Mouse (Mus musculus) limb, embryonic 14.5 days (tissue): Measurements from ENCODE around the gene Ncbp1. TPM values are rescaled to one million over a fixed set of nuclear protein-coding genes. Genes with fewer than 3 reads are reported as not detected.

Source experiments
- ATAC-seq: fragments of 200-750 bp; cut with Nextera tagmentation; 2 replicates; pipeline ENCODE4 v1.8.0; 2017; ENCODE audit warnings: low read depth, moderate number of reproducible peaks, moderate TSS enrichment; ENCODE audit not compliant: low FRiP score
- DNase-seq: peaks from one replicate; pipeline ENCODE4 v3.0.0-alpha.2; 2015; ENCODE audit warnings: low spot score
- H3K27ac ChIP-seq: fragments of 300-500 bp; sonication (generic); replicated peaks from 2 replicates; pipeline ENCODE4 v1.5.1; 2014; ENCODE audit warnings: low read depth, mild to moderate bottlenecking, low read length, moderate library complexity, mixed read lengths
- H3K27me3 ChIP-seq: fragments of 300-500 bp; sonication (generic); 2 replicates; pipeline ENCODE4 v1.6.1; 2014; ENCODE audit warnings: low read length, mixed read lengths; ENCODE audit not compliant: control insufficient read depth, insufficient read depth
- H3K36me3 ChIP-seq: fragments of 300-500 bp; sonication (generic); 2 replicates; pipeline ENCODE4 v1.6.1; 2014; ENCODE audit warnings: mild to moderate bottlenecking, low read length, moderate library complexity, mixed read lengths; ENCODE audit not compliant: control insufficient read depth, insufficient read depth
- H3K4me1 ChIP-seq: fragments of 300-500 bp; sonication (generic); 2 replicates; pipeline ENCODE4 v1.6.1; 2014; ENCODE audit warnings: antibody characterized with exemption, low read length, mixed read lengths; ENCODE audit not compliant: control insufficient read depth, insufficient read depth
- H3K4me2 ChIP-seq: fragments of 300-500 bp; sonication (generic); replicated peaks from 2 replicates; pipeline ENCODE4 v1.6.1; 2014; ENCODE audit warnings: low read depth, mild to moderate bottlenecking, low read length, moderate library complexity; ENCODE audit not compliant: severe bottlenecking
- H3K4me3 ChIP-seq: fragments of 300-500 bp; sonication (generic); replicated peaks from 2 replicates; pipeline ENCODE4 v1.5.1; 2014; ENCODE audit warnings: low read length
- H3K9ac ChIP-seq: fragments of 300-500 bp; sonication (generic); 2 replicates; pipeline ENCODE4 v1.6.1; 2014; ENCODE audit warnings: mild to moderate bottlenecking, low read depth, low read length, moderate library complexity; ENCODE audit not compliant: severe bottlenecking
- H3K9me3 ChIP-seq: fragments of 300-500 bp; sonication (generic); 2 replicates; pipeline ENCODE4 v1.6.1; 2016; ENCODE audit warnings: low read length; ENCODE audit not compliant: control insufficient read depth
- POLR2A ChIP-seq: fragments of 200-500 bp; IDR thresholded peaks from 2 replicates; pipeline ENCODE4 v1.8.0; 2012; ENCODE audit warnings: inconsistent platforms, mild to moderate bottlenecking, moderate library complexity, borderline replicate concordance; ENCODE audit not compliant: insufficient read depth, insufficient read length; ENCODE audit errors: extremely low read depth
- WGBS: fragments of 180-500 bp; shearing (Covaris S2); extraction: QIAGEN DNeasy Blood & Tissue Kit; methylation state at CpG from one replicate; pipeline ENCODE4 v1.1.7; 2014; 5-methylcytosine and 5-hydroxymethylcytosine counted together
- polyA plus RNA-seq, 2 experiments: library from polyadenylated mRNA; depleted of rRNA in 1 of 2; stranded (reverse) in 1 of 2; unstranded in 1 of 2; fragments of >200 nt; fragmentation: Nextera tagmentation in 1 of 2; extraction: Ambion mirVana in 1 of 2; gene quantifications; 2 replicates each; pipeline versions ENCODE4 v1.2.1 to v1.2.3; 2012 to 2014

Gene Ncbp1
- polyA plus RNA-seq, 2 experiments: 74.0 to 75.2 TPM

- Histone ChIP-seq H3K4me2 (no peak overlapping the region), H3K27me3 (no peaks in the 10 kb centered on the region), H3K9ac (no peak overlapping the region), H3K27ac (no peak overlapping the region), H3K4me1 (no peaks in the 10 kb centered on the region), H3K4me3 (no peak overlapping the region), H3K36me3 (peaks cover 77% of the 10 kb centered on the region), H3K9me3 (no peaks in the 10 kb centered on the region)
- DNase-seq (no peak), ATAC-seq (no peak)
- WGBS: 97% methylated on average over 8 of the region's 8 CpGs
- no peak for TF ChIP-seq POLR2A
Observed at GRCm38 (mm10) chr4:46129311-46130004, 9.0 kb upstream of the Ncbp1 start.

GRCm38 (mm10) chr4:46130221-46130620 is 8.2 kb upstream of the Ncbp1 start:
- H3K9me3 ChIP-seq: no peaks in the 10 kb centered on the region
- H3K4me1 ChIP-seq: no peaks in the 10 kb centered on the region
- H3K4me3 ChIP-seq: no peak overlapping the region
- 77% methylated on average over 3 of the region's 3 CpGs for WGBS
- H3K4me2 ChIP-seq: no peak overlapping the region
- peak; percentile 32 for DNase-seq
- no peak for TF ChIP-seq POLR2A
- ATAC-seq: no peak
- no peak overlapping the region for H3K9ac ChIP-seq
- no peaks in the 10 kb centered on the region for H3K27me3 ChIP-seq
- H3K27ac ChIP-seq: no peak overlapping the region
- H3K36me3 ChIP-seq: peaks cover 76% of the 10 kb centered on the region

DNA sequence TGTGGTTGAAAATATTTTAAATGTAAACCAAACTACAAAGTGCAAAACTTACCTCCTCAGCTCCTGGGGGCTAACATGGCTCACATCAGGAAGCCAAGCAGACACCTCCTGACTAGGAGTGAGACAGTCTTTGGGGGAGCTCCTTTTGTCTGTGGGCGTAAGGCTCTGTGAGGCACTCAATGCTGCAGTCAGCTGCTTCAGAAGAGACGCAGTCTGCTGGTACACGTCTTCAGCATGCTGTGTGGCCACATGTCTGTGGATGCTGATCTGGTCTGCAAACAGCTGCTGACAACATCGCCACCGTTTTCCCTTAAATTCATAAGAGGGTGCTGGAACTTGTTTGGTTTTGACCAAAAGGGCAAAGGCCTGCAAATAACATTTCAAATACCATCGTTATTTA is 6.6 kb upstream of the Ncbp1 start:
- peaks cover 70% of the 10 kb centered on the region for H3K36me3 ChIP-seq
- no peak overlapping the region for H3K27ac ChIP-seq
- no peak overlapping the region for H3K9ac ChIP-seq
- 83% methylated on average over 6 of the region's 6 CpGs for WGBS
- no peak overlapping the region for H3K4me3 ChIP-seq
- H3K4me2 ChIP-seq: no peak overlapping the region
- no peak for TF ChIP-seq POLR2A
- 0 out of 2 replicates have a peak, but pooled peaks cover under 1% of the 10 kb centered on the region for H3K4me1 ChIP-seq
- H3K27me3 ChIP-seq: no peaks in the 10 kb centered on the region
- no peaks in the 10 kb centered on the region for H3K9me3 ChIP-seq
- ATAC-seq (no peak), DNase-seq (no peak)

- H3K4me3 ChIP-seq: peak overlapping the region; percentile 97
- no peaks in the 10 kb centered on the region for H3K9me3 ChIP-seq
- WGBS: 7% methylated on average over 17 of the region's 17 CpGs
- H3K27ac ChIP-seq: peak overlapping the region; percentile 96
- DNase-seq (peak; percentile 31), ATAC-seq (peak; percentile 62)
- TF ChIP-seq POLR2A: no peak
- no peaks in the 10 kb centered on the region for H3K27me3 ChIP-seq
- peak overlapping the region; percentile 67 for H3K4me2 ChIP-seq
- peaks cover 16% of the 10 kb centered on the region for H3K4me1 ChIP-seq
- H3K9ac ChIP-seq: peak overlapping the region; percentile 92
- peaks cover 30% of the 10 kb centered on the region for H3K36me3 ChIP-seq
Observed at GRCm38 (mm10) chr4:46137629-46138286, 655 bp upstream of the Ncbp1 start.

- Histone ChIP-seq H3K4me2 (no peak overlapping the region), H3K27me3 (no peaks in the 10 kb centered on the region), H3K4me1 (peaks cover 9% of the 10 kb centered on the region), H3K9me3 (no peaks in the 10 kb centered on the region), H3K36me3 (peaks cover 30% of the 10 kb centered on the region), H3K27ac (no peak overlapping the region), H3K9ac (no peak overlapping the region), H3K4me3 (no peak overlapping the region)
- 74% methylated on average over 3 of the region's 3 CpGs for WGBS
- no peak for DNase-seq
- TF ChIP-seq POLR2A: no peak
- no peak for ATAC-seq
Observed at GRCm38 (mm10) chr4:46144323-46144722, 5.9 kb downstream of the Ncbp1 start.
